ENCODE assay signal across 19 mouse cellular contexts in the genomic region with DNA sequence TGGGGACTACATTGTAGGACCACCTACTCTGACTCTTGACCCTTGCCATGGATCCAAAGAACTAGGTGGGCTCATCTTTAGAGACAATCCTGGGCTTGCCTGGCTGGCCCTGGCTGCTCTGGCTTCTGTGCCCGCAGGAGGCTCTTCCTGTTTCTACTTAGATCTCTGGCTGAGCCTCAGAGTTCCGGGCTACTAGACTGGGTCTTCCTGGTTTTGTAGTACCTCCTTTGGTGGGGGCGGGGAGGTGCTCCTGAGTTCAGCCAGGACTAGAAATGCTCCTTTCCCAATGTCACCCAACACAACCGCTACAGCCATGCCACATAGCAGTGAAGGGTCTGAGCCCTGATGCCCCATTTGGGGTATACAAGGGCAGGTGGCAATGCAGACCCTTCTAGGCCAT. TPM values are rescaled to one million over a fixed set of nuclear protein-coding genes. Genes with fewer than 3 reads are reported as not detected.
DNase-seq lines count a peak whose midpoint lies in the region; ATAC-seq and TF ChIP-seq lines count a peak whose summit lies in the region.
"Had no signal": no experiment of that assay in that cellular context is flagged by ENCODE, and none has a peak within 500 bp of the region (broad histone marks: within the 10 kb centered on the region; RNA-seq: fewer than 3 reads in every experiment).

No protein-coding gene starts in this region.

- intact Hi-C loops in heart, postnatal 36 days (cut with DNase I): loop anchor here (10.0 kb wide), 1 partner anchor 66 kb away; a partner anchor contains a TSS

- H3K9ac ChIP-seq in embryonic facial prominence, embryonic 15.5 days: no peak overlapping the region
- H3K9ac ChIP-seq: heart, embryonic 13.5 days; hindbrain, embryonic 14.5 days had no signal

- peaks cover 64% of the 10 kb centered on the region for H3K36me3 ChIP-seq in embryonic facial prominence, embryonic 15.5 days

- no peaks in the 10 kb centered on the region for H3K9me3 ChIP-seq in embryonic facial prominence, embryonic 15.5 days (replicated peaks)
- H3K9me3 ChIP-seq: heart, embryonic 13.5 days had no signal

- peak overlapping the region; percentile 48 for H3K27ac ChIP-seq in bone marrow macrophage, adult 2 months (ENCODE audit: insufficient read depth, low read depth, low read length)
- H3K27ac ChIP-seq in embryonic facial prominence, embryonic 15.5 days (replicated peaks): 0 out of 2 replicates have a peak overlapping the region, but pooled peaks have one; percentile 22
- H3K27ac ChIP-seq: heart, embryonic 13.5 days; hindbrain, embryonic 14.5 days had no signal

- DNase-seq in layer of hippocampus, adult 11-12 months (ENCODE audit: low spot score): peak; percentile 45
- DNase-seq in layer of hippocampus, adult 9-10 months (ENCODE audit: low spot score): no peak
- no peak for DNase-seq in heart, postnatal 36 days
- DNase-seq in cerebellum, adult 8-10 months: no peak
- DNase-seq: adrenal gland, postnatal 14 days; cerebellum, adult 2 months; cerebellum, postnatal 25 days; gastrocnemius, postnatal 14 days had no signal

- TF ChIP-seq CTCF in bone marrow macrophage, adult 2 months (IDR thresholded peaks at IDR 0.05; ENCODE audit: low read depth, low read length): no peak

- no peaks in the 10 kb centered on the region for H3K27me3 ChIP-seq in embryonic facial prominence, embryonic 15.5 days
- H3K27me3 ChIP-seq: CH12.LX; heart, embryonic 13.5 days; Patski had no signal

- H3K4me1 ChIP-seq in bone marrow macrophage, adult 2 months (ENCODE audit: control insufficient read depth, insufficient read depth, low read length): peaks cover 9% of the 10 kb centered on the region
- 0 out of 2 replicates have a peak, but pooled peaks cover 2% of the 10 kb centered on the region for H3K4me1 ChIP-seq in embryonic facial prominence, embryonic 15.5 days
- H3K4me1 ChIP-seq: heart, embryonic 13.5 days had no signal

- H3K4me3 ChIP-seq in bone marrow macrophage, adult 2 months (ENCODE audit: insufficient read depth, low read length): no peak overlapping the region
- no peak overlapping the region for H3K4me3 ChIP-seq in embryonic facial prominence, embryonic 15.5 days (replicated peaks)
- H3K4me3 ChIP-seq: erythroblast, embryonic 14.5 days; heart, embryonic 13.5 days had no signal

- ATAC-seq in embryonic facial prominence, embryonic 15.5 days (ENCODE audit: insufficient number of reproducible peaks, low FRiP score, low TSS enrichment, low read depth): no peak
- ATAC-seq in megakaryocyte progenitor cell, adult 5-6 weeks (replicated peaks; ENCODE audit: poor library complexity): peak; percentile 40; the same call in 1 of the 2 replicates
- ATAC-seq: activated CD4-positive, CD25-positive, alpha-beta regulatory T cell, adult 4 months; forebrain, embryonic 16.5 days; intestine, embryonic 16.5 days; Patski had no signal

- H3K4me2 ChIP-seq in embryonic facial prominence, embryonic 15.5 days (replicated peaks): no peak overlapping the region
- H3K4me2 ChIP-seq: heart, embryonic 13.5 days; hindbrain, embryonic 14.5 days had no signal

- WGBS in embryonic facial prominence, embryonic 15.5 days: 69% methylated on average over 4 of the region's 4 CpGs

- TF ChIP-seq POLR2A in bone marrow macrophage, adult 2 months (IDR thresholded peaks at IDR 0.05; ENCODE audit: borderline replicate concordance, low read depth, low read length): no peak

RNA-seq across cellular contexts. Expression of a gene that starts 21.5 kb away (rescaled TPM):
- 57.1 and 63.2 TPM in 2 replicates for polyA plus RNA-seq in bone marrow macrophage, adult 2 months (2012; ENCODE audit: insufficient read depth, insufficient read length, missing spikeins)
- 6.4 and 7.7 TPM in 2 replicates for polyA plus RNA-seq in embryonic facial prominence, embryonic 15.5 days (2015; fragmentation: Nextera tagmentation; extraction: Ambion mirVana)
- total RNA-seq in megakaryocyte progenitor cell, adult 5-6 weeks (2015): 83.4 and 84.0 TPM in 2 replicates
- 225 and 233 TPM in 2 replicates for total RNA-seq in megakaryocyte progenitor cell, adult 5-6 weeks (2017)
- total RNA-seq in heart, postnatal 36 days (2021): 10 to 100 TPM; 85.6 to 89.1 TPM

RNA-seq across cellular contexts. Expression of a gene that starts 30.2 kb away (rescaled TPM):
- 27.1 and 32.7 TPM in 2 replicates for polyA plus RNA-seq in bone marrow macrophage, adult 2 months (2012; ENCODE audit: insufficient read depth, insufficient read length, missing spikeins)
- 36.4 and 39.1 TPM in 2 replicates for polyA plus RNA-seq in embryonic facial prominence, embryonic 15.5 days (2015; fragmentation: Nextera tagmentation; extraction: Ambion mirVana)
- total RNA-seq in megakaryocyte progenitor cell, adult 5-6 weeks (2015): 31.0 and 34.5 TPM in 2 replicates
- total RNA-seq in megakaryocyte progenitor cell, adult 5-6 weeks (2017): 48.2 and 58.6 TPM in 2 replicates
- 10 to 100 TPM; 27.2 to 28.4 TPM for total RNA-seq in heart, postnatal 36 days (2021)

RNA-seq across cellular contexts. Expression of a gene that starts 33.1 kb away (rescaled TPM):
- polyA plus RNA-seq in bone marrow macrophage, adult 2 months (2012; ENCODE audit: insufficient read depth, insufficient read length, missing spikeins): 20.2 and 21.0 TPM in 2 replicates
- 27.0 and 28.0 TPM in 2 replicates for polyA plus RNA-seq in embryonic facial prominence, embryonic 15.5 days (2015; fragmentation: Nextera tagmentation; extraction: Ambion mirVana)
- total RNA-seq in megakaryocyte progenitor cell, adult 5-6 weeks (2015): 16.0 and 18.9 TPM in 2 replicates
- total RNA-seq in megakaryocyte progenitor cell, adult 5-6 weeks (2017): 25.1 and 26.2 TPM in 2 replicates
- total RNA-seq in heart, postnatal 36 days (2021): 10 to 100 TPM; 24.2 to 25.0 TPM

RNA-seq across cellular contexts. Expression of a gene that starts 50.1 kb away (rescaled TPM):
- 129 and 135 TPM in 2 replicates for polyA plus RNA-seq in bone marrow macrophage, adult 2 months (2012; ENCODE audit: insufficient read depth, insufficient read length, missing spikeins)
- 207 and 210 TPM in 2 replicates for polyA plus RNA-seq in embryonic facial prominence, embryonic 15.5 days (2015; fragmentation: Nextera tagmentation; extraction: Ambion mirVana)
- 197 and 207 TPM in 2 replicates for total RNA-seq in megakaryocyte progenitor cell, adult 5-6 weeks (2015)
- 85.1 and 112 TPM in 2 replicates for total RNA-seq in megakaryocyte progenitor cell, adult 5-6 weeks (2017)
- total RNA-seq in heart, postnatal 36 days (2021): 100 to 1,000 TPM; 110 to 120 TPM

RNA-seq across cellular contexts. Expression of a gene that starts 56.9 kb away (rescaled TPM):
- 23.9 and 26.0 TPM in 2 replicates for polyA plus RNA-seq in bone marrow macrophage, adult 2 months (2012; ENCODE audit: insufficient read depth, insufficient read length, missing spikeins)
- 73.3 and 77.6 TPM in 2 replicates for polyA plus RNA-seq in embryonic facial prominence, embryonic 15.5 days (2015; fragmentation: Nextera tagmentation; extraction: Ambion mirVana)
- 15.9 and 16.2 TPM in 2 replicates for total RNA-seq in megakaryocyte progenitor cell, adult 5-6 weeks (2015)
- total RNA-seq in megakaryocyte progenitor cell, adult 5-6 weeks (2017): 12.2 and 12.5 TPM in 2 replicates
- 10 to 100 TPM; 17.7 to 22.5 TPM for total RNA-seq in heart, postnatal 36 days (2021)
